Mouse (Mus musculus) heart, embryonic 13.5 days (tissue): ENCODE measurements at regions not wholly inside any gene's neighbourhood (a gene's known extent, or its start where the extent isn't known, plus 50 kb on each side); places are given as distances from the start of the nearest gene placed in this dataset.

ENCODE experiments used
- ATAC-seq: fragments of 200-750 bp; cut with Nextera tagmentation; 2 replicates; pipeline ENCODE4 v1.8.0; 2017; ENCODE audit warnings: moderate TSS enrichment; ENCODE audit not compliant: insufficient number of reproducible peaks, low FRiP score, low TSS enrichment; ENCODE audit errors: extremely low read depth
- H3K27ac ChIP-seq: fragments of 300-500 bp; sonication (generic); replicated peaks from 2 replicates; pipeline ENCODE4 v1.5.1; 2015; ENCODE audit warnings: moderate library complexity, mild to moderate bottlenecking, inconsistent platforms
- H3K27me3 ChIP-seq: fragments of 300-500 bp; sonication (generic); replicated peaks from 2 replicates; pipeline ENCODE4 v1.6.1; 2015; ENCODE audit warnings: mild to moderate bottlenecking, inconsistent platforms
- H3K36me3 ChIP-seq: fragments of 300-500 bp; sonication (generic); 2 replicates; pipeline ENCODE4 v1.6.1; 2015; ENCODE audit warnings: mild to moderate bottlenecking, inconsistent platforms
- H3K4me1 ChIP-seq: fragments of 300-500 bp; sonication (generic); 2 replicates; pipeline ENCODE4 v1.6.1; 2015; ENCODE audit warnings: inconsistent platforms
- H3K4me2 ChIP-seq: fragments of 300-500 bp; sonication (generic); 2 replicates; pipeline ENCODE4 v1.6.1; 2015; ENCODE audit warnings: inconsistent platforms, mild to moderate bottlenecking, moderate library complexity
- H3K4me3 ChIP-seq: fragments of 300-500 bp; sonication (generic); 2 replicates; pipeline ENCODE4 v1.5.1; 2015; ENCODE audit warnings: moderate library complexity, mild to moderate bottlenecking, inconsistent platforms
- H3K9ac ChIP-seq: fragments of 300-500 bp; sonication (generic); 2 replicates; pipeline ENCODE4 v1.6.1; 2015; ENCODE audit warnings: inconsistent platforms, mild to moderate bottlenecking, moderate library complexity
- H3K9me3 ChIP-seq: fragments of 300-500 bp; sonication (generic); 2 replicates; pipeline ENCODE4 v1.6.1; 2016; ENCODE audit warnings: inconsistent platforms
- WGBS: fragments of 180-500 bp; shearing (Covaris S2); methylation state at CpG from one replicate; pipeline ENCODE4 v1.1.7; 2015; ENCODE audit warnings: mixed read lengths; 5-methylcytosine and 5-hydroxymethylcytosine counted together

DNA sequence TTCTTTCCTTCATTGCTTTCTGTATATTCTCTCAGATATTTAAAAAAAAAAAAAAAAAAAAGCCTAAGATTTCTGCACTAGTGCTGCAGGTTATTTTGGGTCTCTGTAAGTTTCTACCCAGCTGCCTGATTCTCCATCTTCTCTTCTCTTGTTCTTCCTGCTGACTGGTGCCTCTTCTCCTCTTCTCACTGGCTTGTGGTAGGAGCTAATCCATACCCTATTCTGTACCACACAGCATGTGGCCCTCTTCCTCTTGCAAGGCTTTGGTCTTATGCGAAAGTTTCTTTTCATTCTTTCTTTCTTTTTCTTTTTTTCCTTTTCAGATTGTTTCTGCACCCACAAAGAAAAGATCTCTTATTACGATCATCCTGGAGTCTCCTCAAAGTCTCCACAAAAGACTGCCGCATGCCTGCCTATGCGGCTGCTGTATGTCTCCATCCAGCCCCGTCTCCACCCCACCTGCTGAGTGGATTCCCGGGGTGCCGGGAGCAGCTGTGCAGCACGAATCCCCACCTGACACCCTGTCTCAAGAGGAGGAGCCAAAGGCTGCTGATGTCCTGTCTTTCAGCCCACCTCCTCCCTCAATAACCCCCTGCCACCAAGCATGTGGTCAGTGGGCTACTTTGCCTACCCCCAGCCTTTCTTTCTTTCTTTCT lies 66.3 kb downstream of the Ythdf1 start:
- H3K9ac ChIP-seq: no peak overlapping the region
- H3K4me3 ChIP-seq: no peak overlapping the region
- no peak overlapping the region for H3K27ac ChIP-seq
- peaks cover 64% of the 10 kb centered on the region for H3K27me3 ChIP-seq
- no peaks in the 10 kb centered on the region for H3K4me1 ChIP-seq
- no peaks in the 10 kb centered on the region for H3K9me3 ChIP-seq
- WGBS: 9% methylated on average over 8 of the region's 8 CpGs
- no peaks in the 10 kb centered on the region for H3K36me3 ChIP-seq
- H3K4me2 ChIP-seq: no peak overlapping the region
- ATAC-seq: no peak

GRCm38 (mm10) chr2:180847497-180847896 lies 70.8 kb upstream of the Bhlhe23 start:
- no peak overlapping the region for H3K27ac ChIP-seq
- no peak overlapping the region for H3K9ac ChIP-seq
- ATAC-seq: no peak
- H3K4me1 ChIP-seq: no peaks in the 10 kb centered on the region
- no peaks in the 10 kb centered on the region for H3K9me3 ChIP-seq
- no peak overlapping the region for H3K4me2 ChIP-seq
- WGBS: 76% methylated on average over 8 of the region's 8 CpGs
- H3K4me3 ChIP-seq: no peak overlapping the region
- H3K36me3 ChIP-seq: no peaks in the 10 kb centered on the region
- peaks cover 17% of the 10 kb centered on the region for H3K27me3 ChIP-seq

DNA sequence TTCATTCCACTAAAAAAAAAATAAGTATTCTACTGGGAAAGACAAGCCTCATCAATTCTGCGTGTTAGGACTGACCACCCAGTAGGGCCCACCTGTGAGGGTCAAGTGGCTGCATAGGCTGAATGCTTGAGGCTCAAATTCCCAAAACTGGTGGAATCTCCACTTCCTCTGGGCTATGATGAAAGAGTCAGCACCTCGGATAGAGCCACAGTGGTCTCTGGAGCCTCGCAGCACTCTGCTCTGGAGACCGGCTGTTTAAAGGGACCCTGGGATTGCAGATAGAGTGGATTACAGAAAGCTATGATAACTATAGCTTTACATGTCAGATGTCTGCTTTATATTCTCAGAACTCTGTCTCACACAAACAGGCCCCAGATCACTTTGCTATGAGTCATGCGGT lies 68.3 kb upstream of the Bhlhe23 start:
- Histone ChIP-seq H3K27me3 (peaks cover 20% of the 10 kb centered on the region), H3K9me3 (no peaks in the 10 kb centered on the region), H3K36me3 (no peaks in the 10 kb centered on the region), H3K9ac (no peak overlapping the region), H3K27ac (no peak overlapping the region), H3K4me1 (no peaks in the 10 kb centered on the region), H3K4me2 (no peak overlapping the region), H3K4me3 (no peak overlapping the region)
- ATAC-seq: no peak
- WGBS: 17% methylated on average over 5 of the region's 5 CpGs

GRCm38 (mm10) chr2:180843669-180844068 lies 67.0 kb upstream of the Bhlhe23 start:
- 64% methylated on average over 2 of the region's 2 CpGs for WGBS
- no peak overlapping the region for H3K4me3 ChIP-seq
- peaks cover 20% of the 10 kb centered on the region for H3K27me3 ChIP-seq
- H3K9me3 ChIP-seq: no peaks in the 10 kb centered on the region
- no peaks in the 10 kb centered on the region for H3K4me1 ChIP-seq
- no peak overlapping the region for H3K4me2 ChIP-seq
- H3K36me3 ChIP-seq: no peaks in the 10 kb centered on the region
- ATAC-seq: no peak
- H3K27ac ChIP-seq: no peak overlapping the region
- no peak overlapping the region for H3K9ac ChIP-seq

DNA sequence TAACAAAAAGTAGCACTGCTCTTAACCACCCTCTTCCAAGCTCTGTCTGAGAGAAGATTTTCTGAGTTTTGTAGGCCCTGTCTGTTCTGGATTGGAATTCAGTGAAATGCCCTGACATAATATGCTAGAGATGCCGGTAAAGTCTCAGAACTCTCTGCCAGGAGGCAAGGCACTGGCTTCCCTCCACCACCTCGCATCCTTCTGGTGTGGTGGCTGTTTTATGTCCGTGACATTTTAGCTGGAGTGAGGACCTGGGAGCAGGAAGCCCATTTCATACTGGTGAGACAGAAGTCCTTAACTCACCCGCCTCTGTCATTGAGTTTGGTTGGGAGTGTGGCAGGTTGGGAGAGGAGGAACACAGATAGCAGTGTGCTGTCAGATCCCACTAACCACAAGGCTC lies 62.4 kb upstream of the Bhlhe23 start:
- Histone ChIP-seq H3K36me3 (no peaks in the 10 kb centered on the region), H3K4me2 (no peak overlapping the region), H3K27ac (no peak overlapping the region), H3K4me3 (no peak overlapping the region), H3K9ac (no peak overlapping the region), H3K27me3 (peaks cover 20% of the 10 kb centered on the region; the same call in 1 of the 2 replicates), H3K9me3 (no peaks in the 10 kb centered on the region), H3K4me1 (no peaks in the 10 kb centered on the region)
- WGBS: 64% methylated on average over 4 of the region's 4 CpGs
- ATAC-seq: no peak

- H3K27me3 ChIP-seq: peaks cover 20% of the 10 kb centered on the region; the same call in 1 of the 2 replicates
- WGBS: 46% methylated on average over 3 of the region's 3 CpGs
- H3K27ac ChIP-seq: no peak overlapping the region
- H3K4me1 ChIP-seq: no peaks in the 10 kb centered on the region
- no peaks in the 10 kb centered on the region for H3K36me3 ChIP-seq
- no peaks in the 10 kb centered on the region for H3K9me3 ChIP-seq
- H3K4me2 ChIP-seq: no peak overlapping the region
- H3K9ac ChIP-seq: no peak overlapping the region
- H3K4me3 ChIP-seq: no peak overlapping the region
- no peak for ATAC-seq
Observed at GRCm38 (mm10) chr2:180837996-180838395, 61.3 kb upstream of the Bhlhe23 start.

GRCm38 (mm10) chr2:180837318-180837920 lies 60.7 kb upstream of the Bhlhe23 start:
- no peaks in the 10 kb centered on the region for H3K36me3 ChIP-seq
- H3K4me3 ChIP-seq: no peak overlapping the region
- no peaks in the 10 kb centered on the region for H3K4me1 ChIP-seq
- H3K27me3 ChIP-seq: peaks cover 20% of the 10 kb centered on the region; the same call in 1 of the 2 replicates
- H3K9me3 ChIP-seq: no peaks in the 10 kb centered on the region
- H3K9ac ChIP-seq: no peak overlapping the region
- H3K27ac ChIP-seq: no peak overlapping the region
- no peak for ATAC-seq
- 58% methylated on average over 9 of the region's 9 CpGs for WGBS
- H3K4me2 ChIP-seq: no peak overlapping the region

DNA sequence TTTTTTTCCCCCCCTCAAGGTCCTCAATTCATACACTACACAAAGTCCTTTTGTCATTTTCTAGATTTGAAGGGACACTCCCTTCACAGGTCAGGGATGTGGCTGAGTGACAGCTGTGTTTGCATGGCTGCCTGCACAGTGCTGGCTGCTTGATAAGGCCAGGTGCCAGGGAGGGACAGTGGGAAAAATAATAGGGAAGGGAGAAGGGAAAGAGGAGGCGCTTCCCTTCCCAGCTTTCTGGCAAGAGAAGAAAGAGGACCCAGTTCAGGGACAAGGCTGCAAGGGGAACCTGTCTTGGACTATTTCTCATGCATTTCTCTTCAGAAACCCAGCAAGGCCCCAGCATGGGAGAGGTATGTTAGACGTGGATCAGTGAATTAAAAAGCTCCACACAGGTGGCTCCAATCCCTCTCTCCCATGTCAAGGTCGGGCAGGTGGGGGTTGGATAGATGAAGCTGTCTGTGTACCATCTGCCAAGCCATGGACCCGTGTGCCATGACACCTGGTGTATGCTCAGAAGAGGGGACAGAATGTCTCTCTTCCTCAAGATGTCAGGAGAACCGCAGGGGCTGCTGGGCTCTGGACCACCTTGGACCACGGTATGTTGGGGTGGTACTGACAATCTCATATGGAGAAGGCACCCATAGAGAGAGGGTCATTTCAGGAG lies 59.4 kb upstream of the Bhlhe23 start:
- 55% methylated on average over 6 of the region's 6 CpGs for WGBS
- H3K9me3 ChIP-seq: no peaks in the 10 kb centered on the region
- no peak overlapping the region for H3K4me2 ChIP-seq
- H3K4me3 ChIP-seq: no peak overlapping the region
- no peak overlapping the region for H3K9ac ChIP-seq
- H3K36me3 ChIP-seq: no peaks in the 10 kb centered on the region
- ATAC-seq: no peak
- no peak overlapping the region for H3K27ac ChIP-seq
- H3K4me1 ChIP-seq: no peaks in the 10 kb centered on the region
- H3K27me3 ChIP-seq: peaks cover 20% of the 10 kb centered on the region; the same call in 1 of the 2 replicates

GRCm38 (mm10) chr2:180832711-180833110 lies 56.0 kb upstream of the Bhlhe23 start:
- Histone ChIP-seq H3K27ac (no peak overlapping the region), H3K4me2 (no peak overlapping the region), H3K9me3 (no peaks in the 10 kb centered on the region), H3K27me3 (peaks cover 13% of the 10 kb centered on the region; the same call in 1 of the 2 replicates), H3K4me3 (no peak overlapping the region), H3K36me3 (no peaks in the 10 kb centered on the region), H3K9ac (no peak overlapping the region), H3K4me1 (peaks cover 5% of the 10 kb centered on the region; the same call in 1 of the 2 replicates)
- ATAC-seq: no peak
- WGBS: 77% methylated on average over 7 of the region's 7 CpGs

GRCm38 (mm10) chr2:180830607-180831006 lies 53.9 kb upstream of the Bhlhe23 start:
- Histone ChIP-seq H3K36me3 (no peaks in the 10 kb centered on the region), H3K27ac (no peak overlapping the region), H3K27me3 (0 out of 2 replicates have a peak, but pooled peaks cover 11% of the 10 kb centered on the region), H3K4me3 (no peak overlapping the region), H3K9ac (no peak overlapping the region), H3K9me3 (no peaks in the 10 kb centered on the region), H3K4me1 (peaks cover 5% of the 10 kb centered on the region; the same call in 1 of the 2 replicates), H3K4me2 (no peak overlapping the region)
- ATAC-seq: no peak
- WGBS: 48% methylated on average over 2 of the region's 2 CpGs

GRCm38 (mm10) chr2:180828086-180828485 lies 51.4 kb upstream of the Bhlhe23 start:
- no peak overlapping the region for H3K4me2 ChIP-seq
- no peak overlapping the region for H3K4me3 ChIP-seq
- WGBS: 72% methylated on average over 2 of the region's 2 CpGs
- no peaks in the 10 kb centered on the region for H3K36me3 ChIP-seq
- no peaks in the 10 kb centered on the region for H3K9me3 ChIP-seq
- H3K27ac ChIP-seq: no peak overlapping the region
- H3K27me3 ChIP-seq: peaks cover 16% of the 10 kb centered on the region; the same call in 1 of the 2 replicates
- no peak overlapping the region for H3K9ac ChIP-seq
- H3K4me1 ChIP-seq: peaks cover 5% of the 10 kb centered on the region; the same call in 1 of the 2 replicates
- no peak for ATAC-seq
